Mouse (Mus musculus) lung, adult 2 months (tissue): ENCODE measurements at regions not wholly inside any gene's neighbourhood (a gene's known extent, or its start where the extent isn't known, plus 50 kb on each side); places are given as distances from the start of the nearest gene placed in this dataset.

Experiments
- CTCF ChIP-seq: fragments of 200-500 bp; IDR thresholded peaks from 2 replicates; pipeline ENCODE4 v1.5.1; 2011; ENCODE audit warnings: mild to moderate bottlenecking, low read length, control low read depth; ENCODE audit not compliant: insufficient read depth
- POLR2A ChIP-seq: fragments of 200-500 bp; IDR thresholded peaks from 2 replicates; pipeline ENCODE4 v1.6.1; 2011; ENCODE audit warnings: low read depth, mild to moderate bottlenecking, control low read depth, low read length, borderline replicate concordance; ENCODE audit errors: extremely low read depth

DNA sequence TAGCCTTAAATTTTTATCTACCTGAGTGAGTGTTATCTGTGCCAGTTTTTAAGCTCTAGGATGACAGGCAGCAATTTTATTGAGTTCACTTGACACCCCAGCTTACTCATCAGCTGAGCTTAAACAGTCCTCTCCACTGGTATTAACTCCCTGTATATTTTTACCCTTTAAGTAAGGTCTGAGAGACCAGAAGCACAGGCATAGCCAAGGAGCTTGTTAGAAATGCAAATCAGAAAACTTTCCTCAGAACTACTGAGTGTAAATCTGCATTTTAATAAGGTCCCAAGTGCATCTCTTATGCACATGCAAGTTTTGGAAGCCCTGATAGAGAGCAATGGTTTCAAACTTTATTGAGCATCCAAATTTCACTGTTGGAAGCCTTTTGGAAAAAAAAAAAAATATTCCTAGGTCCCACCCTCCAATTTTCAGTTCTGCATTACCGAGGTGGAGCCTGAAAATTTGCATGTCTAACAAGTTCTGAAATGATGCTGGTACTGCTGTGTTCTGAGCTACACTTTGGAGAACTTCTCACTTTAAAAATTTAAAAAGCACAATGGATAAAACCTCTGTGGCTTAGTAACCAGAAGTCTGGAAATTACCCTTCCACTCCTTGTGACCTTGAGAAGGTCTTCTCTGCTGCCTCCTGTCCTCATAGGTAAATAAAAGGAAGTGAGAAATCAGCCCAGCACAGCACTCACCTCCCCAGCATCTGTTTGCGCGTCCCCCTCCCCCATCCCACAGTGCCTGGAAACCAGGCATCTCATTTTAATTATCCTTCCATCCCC is 226.0 kb downstream of the Cd47 start:
- TF ChIP-seq CTCF (no peak), POLR2A (no peak)
